ENCODE assay signal across 14 mouse cellular contexts in genomic region chr2:122337291-122337690, GRCm38 (mm10). TPM values are rescaled to one million over a fixed set of nuclear protein-coding genes. Genes with fewer than 3 reads are reported as not detected.
DNase-seq lines count a peak whose midpoint lies in the region; ATAC-seq and TF ChIP-seq lines count a peak whose summit lies in the region.
"Had no signal": no experiment of that assay in that cellular context is flagged by ENCODE, and none has a peak within 500 bp of the region (broad histone marks: within the 10 kb centered on the region; RNA-seq: fewer than 3 reads in every experiment).

No protein-coding gene starts in this region.

- no peaks in the 10 kb centered on the region for H3K4me1 ChIP-seq in neural tube, embryonic 11.5 days (ENCODE audit: control insufficient read depth, insufficient read depth, low read length)
- no peaks in the 10 kb centered on the region for H3K4me1 ChIP-seq in forebrain, embryonic 14.5 days (ENCODE audit: control insufficient read depth, insufficient read depth, low read length)
- no peaks in the 10 kb centered on the region for H3K4me1 ChIP-seq in limb, embryonic 12.5 days (replicated peaks)
- no peaks in the 10 kb centered on the region for H3K4me1 ChIP-seq in olfactory bulb, adult 2 months (ENCODE audit: control insufficient read depth, insufficient read depth, low read length)

- H3K36me3 ChIP-seq in neural tube, embryonic 11.5 days (ENCODE audit: control insufficient read depth, insufficient read depth, low read length): no peaks in the 10 kb centered on the region
- H3K36me3 ChIP-seq in forebrain, embryonic 14.5 days (ENCODE audit: control insufficient read depth, insufficient read depth, low read length): no peaks in the 10 kb centered on the region
- H3K36me3 ChIP-seq in limb, embryonic 12.5 days: no peaks in the 10 kb centered on the region
- H3K36me3 ChIP-seq: stomach, embryonic 15.5 days had no signal

- no peaks in the 10 kb centered on the region for H3K9me3 ChIP-seq in neural tube, embryonic 11.5 days (ENCODE audit: control insufficient read depth, low read length)
- H3K9me3 ChIP-seq in forebrain, embryonic 14.5 days (replicated peaks; ENCODE audit: control insufficient read depth, low read length): no peaks in the 10 kb centered on the region
- H3K9me3 ChIP-seq in limb, embryonic 12.5 days: no peaks in the 10 kb centered on the region
- H3K9me3 ChIP-seq: stomach, embryonic 15.5 days had no signal

- ATAC-seq in neural tube, embryonic 11.5 days (ENCODE audit: insufficient read depth, low FRiP score, low TSS enrichment): no peak
- ATAC-seq in forebrain, embryonic 14.5 days: no peak
- ATAC-seq in limb, embryonic 12.5 days (ENCODE audit: insufficient number of reproducible peaks, insufficient read depth, low FRiP score, low TSS enrichment, low read depth): no peak

- no peak overlapping the region for H3K9ac ChIP-seq in neural tube, embryonic 11.5 days (ENCODE audit: low read length)
- no peak overlapping the region for H3K9ac ChIP-seq in forebrain, embryonic 14.5 days (ENCODE audit: low read length)
- 0 out of 2 replicates have a peak overlapping the region, but pooled peaks have one; percentile 12 for H3K9ac ChIP-seq in limb, embryonic 12.5 days (replicated peaks)
- H3K9ac ChIP-seq: liver, embryonic 14.5 days; stomach, embryonic 15.5 days had no signal

- no peak for TF ChIP-seq POLR2A in olfactory bulb, adult 2 months (IDR thresholded peaks at IDR 0.05; ENCODE audit: insufficient read depth, low read depth, low read length)

- no peak overlapping the region for H3K4me3 ChIP-seq in neural tube, embryonic 11.5 days (ENCODE audit: low read depth, low read length)
- peak overlapping the region; percentile 5; the same call in 1 of the 2 replicates for H3K4me3 ChIP-seq in forebrain, embryonic 14.5 days (ENCODE audit: low read depth, low read length)
- H3K4me3 ChIP-seq in limb, embryonic 12.5 days (replicated peaks): peak overlapping the region; percentile 12
- peak overlapping the region; percentile 9; the same call in 1 of the 2 replicates for H3K4me3 ChIP-seq in olfactory bulb, adult 2 months (ENCODE audit: insufficient read depth, low read depth, low read length)
- H3K4me3 ChIP-seq: layer of hippocampus, adult 2 months; stomach, embryonic 15.5 days had no signal

- H3K27me3 ChIP-seq in neural tube, embryonic 11.5 days (ENCODE audit: control insufficient read depth, insufficient read depth, low read length): no peaks in the 10 kb centered on the region
- no peaks in the 10 kb centered on the region for H3K27me3 ChIP-seq in forebrain, embryonic 14.5 days (replicated peaks; ENCODE audit: control insufficient read depth, insufficient read depth, low read length)
- peaks cover 5% of the 10 kb centered on the region; the same call in 1 of the 2 replicates for H3K27me3 ChIP-seq in limb, embryonic 12.5 days
- H3K27me3 ChIP-seq: stomach, embryonic 15.5 days had no signal

- no peak for TF ChIP-seq CTCF in olfactory bulb, adult 2 months (IDR thresholded peaks at IDR 0.05; ENCODE audit: insufficient read depth, low read depth, low read length)

- no peak for DNase-seq in neural tube, embryonic 11.5 days (ENCODE audit: low spot score)
- DNase-seq in neural tube, embryonic 10.5 days (ENCODE audit: extremely low spot score, low spot score): no peak
- DNase-seq in forebrain, embryonic 14.5 days (ENCODE audit: low spot score): no peak
- no peak for DNase-seq in left cerebral cortex, postnatal 4 days
- no peak for DNase-seq in left cerebral cortex, postnatal 36 days (ENCODE audit: low spot score in 2 of 2)
- DNase-seq: adrenal gland, postnatal 36 days had no signal

- H3K4me2 ChIP-seq in neural tube, embryonic 11.5 days (ENCODE audit: low read depth): peak overlapping the region; percentile 24
- H3K4me2 ChIP-seq in forebrain, embryonic 14.5 days (ENCODE audit: low read length): 0 out of 2 replicates have a peak overlapping the region, but pooled peaks have one; percentile 14
- peak overlapping the region; percentile 43 for H3K4me2 ChIP-seq in limb, embryonic 12.5 days
- H3K4me2 ChIP-seq: stomach, embryonic 15.5 days had no signal

- intact Hi-C loops in left cerebral cortex, postnatal 4 days (cut with DNase I): loop anchor here (2.0 kb wide), 1 partner anchor 22 kb away; the partner anchor contains the start of gene Duox1
- intact Hi-C loops in left cerebral cortex, postnatal 36 days (cut with DNase I): no loop called here

- 63% methylated on average over 21 of the region's 21 CpGs for WGBS in neural tube, embryonic 11.5 days
- WGBS in forebrain, embryonic 14.5 days: 63% methylated on average over 21 of the region's 21 CpGs
- WGBS in limb, embryonic 12.5 days: 60% methylated on average over 21 of the region's 21 CpGs
- 66% methylated on average over 21 of the region's 21 CpGs for WGBS in olfactory bulb, adult 2 months

- no peak overlapping the region for H3K27ac ChIP-seq in neural tube, embryonic 11.5 days (ENCODE audit: low read depth, low read length)
- no peak overlapping the region for H3K27ac ChIP-seq in forebrain, embryonic 14.5 days (ENCODE audit: low read depth, low read length)
- no peak overlapping the region for H3K27ac ChIP-seq in limb, embryonic 12.5 days
- no peak overlapping the region for H3K27ac ChIP-seq in olfactory bulb, adult 2 months (ENCODE audit: insufficient read depth, low read depth, low read length)
- H3K27ac ChIP-seq: layer of hippocampus, adult 2 months; liver, embryonic 14.5 days; stomach, embryonic 15.5 days had no signal

RNA-seq across cellular contexts. Expression of gene Duox1, which starts 21.8 kb away (rescaled TPM):
- 0.07 and 0.11 TPM in 2 replicates for polyA plus RNA-seq in neural tube, embryonic 11.5 days (2014; fragmentation: Nextera tagmentation; extraction: Ambion mirVana)
- polyA plus RNA-seq in forebrain, embryonic 14.5 days (2014; fragmentation: Nextera tagmentation; extraction: Ambion mirVana): 0.06 TPM in 1 of 2 replicates, not detected in the other
- polyA plus RNA-seq in limb, embryonic 12.5 days (2016; fragmentation: Nextera tagmentation; extraction: Ambion mirVana): 0.13 and 0.22 TPM in 2 replicates
- not detected in 2 replicates for polyA plus RNA-seq in olfactory bulb, adult 2 months (2012; ENCODE audit: insufficient read depth, insufficient read length, low replicate concordance, missing spikeins)
- under 1 TPM; 0.12 to 0.36 TPM for total RNA-seq in left cerebral cortex, postnatal 4 days (2021)
- under 1 TPM in 1 of 2 experiments, not detected in 1; 0.05 TPM for total RNA-seq in left cerebral cortex, postnatal 36 days (2021)
- total RNA-seq: common myeloid progenitor, adult 5-6 weeks; hematopoietic stem cell, adult 5-6 weeks; layer of hippocampus, adult 2 months; megakaryocyte-erythroid progenitor cell, adult 5-6 weeks had no signal
- polyA plus RNA-seq: liver, embryonic 14.5 days had no signal

RNA-seq across cellular contexts. Expression of gene Duoxa1, which starts 23.8 kb away (rescaled TPM):
- polyA plus RNA-seq in neural tube, embryonic 11.5 days (2014; fragmentation: Nextera tagmentation; extraction: Ambion mirVana): not detected in 2 replicates
- polyA plus RNA-seq in forebrain, embryonic 14.5 days (2014; fragmentation: Nextera tagmentation; extraction: Ambion mirVana): not detected in 2 replicates
- polyA plus RNA-seq in limb, embryonic 12.5 days (2016; fragmentation: Nextera tagmentation; extraction: Ambion mirVana): 1.1 and 1.2 TPM in 2 replicates
- not detected in 2 replicates for polyA plus RNA-seq in olfactory bulb, adult 2 months (2012; ENCODE audit: insufficient read depth, insufficient read length, low replicate concordance, missing spikeins)
- total RNA-seq in left cerebral cortex, postnatal 4 days (2021): under 1 TPM; 0.40 to 0.66 TPM
- total RNA-seq in left cerebral cortex, postnatal 36 days (2021): not detected
- total RNA-seq: adrenal gland, postnatal 36 days; hematopoietic stem cell, adult 5-6 weeks; layer of hippocampus, adult 2 months; megakaryocyte-erythroid progenitor cell, adult 5-6 weeks had no signal
- polyA plus RNA-seq: liver, embryonic 14.5 days had no signal

RNA-seq across cellular contexts. Expression of gene Shf, which starts 31.7 kb away (rescaled TPM):
- 12.9 and 13.8 TPM in 2 replicates for polyA plus RNA-seq in neural tube, embryonic 11.5 days (2014; fragmentation: Nextera tagmentation; extraction: Ambion mirVana)
- 9.7 and 12.4 TPM in 2 replicates for polyA plus RNA-seq in forebrain, embryonic 14.5 days (2014; fragmentation: Nextera tagmentation; extraction: Ambion mirVana)
- polyA plus RNA-seq in limb, embryonic 12.5 days (2016; fragmentation: Nextera tagmentation; extraction: Ambion mirVana): 5.4 and 6.5 TPM in 2 replicates
- polyA plus RNA-seq in olfactory bulb, adult 2 months (2012; ENCODE audit: insufficient read depth, insufficient read length, low replicate concordance, missing spikeins): not detected in 2 replicates
- 10 to 100 TPM; 54.9 to 56.9 TPM for total RNA-seq in left cerebral cortex, postnatal 4 days (2021)
- 10 to 100 TPM; 68.3 to 76.2 TPM for total RNA-seq in left cerebral cortex, postnatal 36 days (2021)

RNA-seq across cellular contexts. Expression of gene Duoxa2, which starts 38.6 kb away (rescaled TPM):
- polyA plus RNA-seq in neural tube, embryonic 11.5 days (2014; fragmentation: Nextera tagmentation; extraction: Ambion mirVana): 0.19 TPM in 1 of 2 replicates, not detected in the other
- not detected in 2 replicates for polyA plus RNA-seq in forebrain, embryonic 14.5 days (2014; fragmentation: Nextera tagmentation; extraction: Ambion mirVana)
- not detected in 2 replicates for polyA plus RNA-seq in limb, embryonic 12.5 days (2016; fragmentation: Nextera tagmentation; extraction: Ambion mirVana)
- polyA plus RNA-seq in olfactory bulb, adult 2 months (2012; ENCODE audit: insufficient read depth, insufficient read length, low replicate concordance, missing spikeins): not detected in 2 replicates
- under 1 TPM; 0.36 to 0.40 TPM for total RNA-seq in left cerebral cortex, postnatal 4 days (2021)
- not detected for total RNA-seq in left cerebral cortex, postnatal 36 days (2021)
- total RNA-seq: adrenal gland, postnatal 36 days; common myeloid progenitor, adult 5-6 weeks; hematopoietic stem cell, adult 5-6 weeks; layer of hippocampus, adult 2 months; megakaryocyte-erythroid progenitor cell, adult 5-6 weeks had no signal
- polyA plus RNA-seq: liver, embryonic 14.5 days had no signal

RNA-seq across cellular contexts. Expression of gene Duox2, which starts 39.0 kb away (rescaled TPM):
- 0.04 TPM in 1 of 2 replicates, not detected in the other for polyA plus RNA-seq in neural tube, embryonic 11.5 days (2014; fragmentation: Nextera tagmentation; extraction: Ambion mirVana)
- polyA plus RNA-seq in forebrain, embryonic 14.5 days (2014; fragmentation: Nextera tagmentation; extraction: Ambion mirVana): not detected in 2 replicates
- polyA plus RNA-seq in limb, embryonic 12.5 days (2016; fragmentation: Nextera tagmentation; extraction: Ambion mirVana): not detected in 2 replicates
- not detected in 2 replicates for polyA plus RNA-seq in olfactory bulb, adult 2 months (2012; ENCODE audit: insufficient read depth, insufficient read length, low replicate concordance, missing spikeins)
- under 1 TPM; 0.22 to 0.58 TPM for total RNA-seq in left cerebral cortex, postnatal 4 days (2021)
- not detected for total RNA-seq in left cerebral cortex, postnatal 36 days (2021)
- total RNA-seq: common myeloid progenitor, adult 5-6 weeks; hematopoietic stem cell, adult 5-6 weeks; megakaryocyte-erythroid progenitor cell, adult 5-6 weeks had no signal
- polyA plus RNA-seq: liver, embryonic 14.5 days had no signal
